Mouse (Mus musculus): Measurements from ENCODE around the gene Cfap65. TPM values are rescaled to one million over a fixed set of nuclear protein-coding genes. Genes with fewer than 3 reads are reported as not detected.

Gene Cfap65
- polyA plus RNA-seq, 1 experiment from 2014 or later: 0.13 TPM

DNA sequence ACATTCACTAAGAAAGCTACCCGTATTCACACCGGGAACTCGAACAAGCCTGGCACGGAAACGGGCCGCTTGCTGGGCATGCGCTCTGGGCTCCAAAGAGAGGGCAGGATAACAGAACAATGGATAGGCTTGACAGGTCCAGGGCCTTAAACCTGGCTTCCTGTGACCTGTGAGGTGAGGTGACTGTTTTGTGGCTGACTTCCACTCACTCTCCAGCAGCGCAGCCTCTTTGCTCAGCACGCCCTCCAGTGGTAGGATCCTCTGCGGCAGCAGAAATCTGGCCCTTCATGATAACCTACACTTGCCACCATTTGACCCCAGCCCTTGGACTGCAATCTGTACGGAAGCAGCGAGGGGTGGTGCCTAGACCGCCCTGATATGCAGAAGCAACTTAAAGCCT lies 19.7 kb downstream of the Cfap65 start:
- Histone ChIP-seq H3K36me3 (ENCODE audit: control insufficient read depth, insufficient read depth, low read length) (no peaks in the 10 kb centered on the region), H3K9me3 (ENCODE audit: control insufficient read depth, low read length) (no peaks in the 10 kb centered on the region), H3K4me1 (ENCODE audit: control insufficient read depth, insufficient read depth, low read length) (no peaks in the 10 kb centered on the region), H3K27me3 (ENCODE audit: control insufficient read depth, insufficient read depth, low read length) (no peaks in the 10 kb centered on the region), H3K4me3 (replicated peaks; ENCODE audit: low read depth, low read length) (no peak overlapping the region), H3K27ac (replicated peaks; ENCODE audit: low read depth, low read length) (no peak overlapping the region), H3K9ac (replicated peaks; ENCODE audit: low read length) (no peak overlapping the region), H3K4me2 (ENCODE audit: low read length) (no peak overlapping the region)
- ATAC-seq (ENCODE audit: low FRiP score, low TSS enrichment) (no peak), DNase-seq (peak; percentile 39)
- 27% methylated on average over 13 of the region's 13 CpGs for WGBS

DNA sequence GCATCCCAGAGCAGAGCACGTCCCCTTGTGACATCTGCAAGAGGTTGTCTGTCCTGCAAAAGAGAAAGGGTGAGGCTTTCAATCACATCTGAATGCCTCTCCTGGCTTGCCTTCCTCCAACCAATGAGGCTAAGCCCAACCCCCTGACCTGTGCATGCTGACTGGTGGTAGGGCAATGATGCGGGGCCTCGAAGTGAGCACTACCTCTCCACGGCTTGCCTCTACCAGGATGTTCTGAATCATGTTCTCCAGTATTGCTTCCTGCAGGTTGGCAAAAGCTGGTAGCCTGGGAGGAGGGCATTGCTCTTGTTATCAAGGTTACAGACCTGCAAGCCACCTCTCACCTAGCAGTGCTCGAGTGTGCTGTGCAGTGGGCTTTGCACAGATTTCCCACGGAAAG lies 33.2 kb downstream of the Cfap65 start:
- no peaks in the 10 kb centered on the region for H3K36me3 ChIP-seq (ENCODE audit: control insufficient read depth, insufficient read depth, low read length)
- H3K9me3 ChIP-seq (ENCODE audit: control insufficient read depth, low read length): no peaks in the 10 kb centered on the region
- H3K27me3 ChIP-seq (ENCODE audit: control insufficient read depth, insufficient read depth, low read length): peaks cover 42% of the 10 kb centered on the region
- peaks cover 9% of the 10 kb centered on the region for H3K4me1 ChIP-seq (ENCODE audit: control insufficient read depth, insufficient read depth, low read length)
- no peak for DNase-seq
- no peak overlapping the region for H3K4me3 ChIP-seq (replicated peaks; ENCODE audit: low read depth, low read length)
- no peak overlapping the region for H3K4me2 ChIP-seq (ENCODE audit: low read length)
- H3K27ac ChIP-seq (replicated peaks; ENCODE audit: low read depth, low read length): no peak overlapping the region
- WGBS: 28% methylated on average over 6 of the region's 6 CpGs
- no peak overlapping the region for H3K9ac ChIP-seq (replicated peaks; ENCODE audit: low read length)
- no peak for ATAC-seq (ENCODE audit: low FRiP score, low TSS enrichment)

DNA sequence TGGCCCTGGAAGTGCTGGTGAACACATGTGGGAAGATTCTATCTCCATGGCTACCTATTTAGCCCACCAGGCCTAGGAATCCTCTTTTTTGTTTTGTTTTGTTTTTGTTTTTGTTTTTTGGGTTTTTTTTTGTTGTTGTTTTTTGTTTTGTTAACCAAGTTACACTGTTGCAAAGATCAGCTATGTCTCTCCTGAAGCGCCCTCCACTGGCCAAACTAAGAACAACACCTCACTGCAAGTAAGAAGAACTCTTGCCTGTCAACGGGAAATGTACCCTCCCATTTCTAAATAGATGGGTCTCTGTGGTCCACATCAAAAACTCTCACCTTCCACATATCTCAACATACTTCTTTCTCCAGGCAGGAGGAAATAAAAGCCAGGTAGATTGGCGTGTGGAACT lies 33.7 kb downstream of the Cfap65 start:
- peak; percentile 74 for DNase-seq
- WGBS: 2% methylated on average over 3 of the region's 3 CpGs

DNA sequence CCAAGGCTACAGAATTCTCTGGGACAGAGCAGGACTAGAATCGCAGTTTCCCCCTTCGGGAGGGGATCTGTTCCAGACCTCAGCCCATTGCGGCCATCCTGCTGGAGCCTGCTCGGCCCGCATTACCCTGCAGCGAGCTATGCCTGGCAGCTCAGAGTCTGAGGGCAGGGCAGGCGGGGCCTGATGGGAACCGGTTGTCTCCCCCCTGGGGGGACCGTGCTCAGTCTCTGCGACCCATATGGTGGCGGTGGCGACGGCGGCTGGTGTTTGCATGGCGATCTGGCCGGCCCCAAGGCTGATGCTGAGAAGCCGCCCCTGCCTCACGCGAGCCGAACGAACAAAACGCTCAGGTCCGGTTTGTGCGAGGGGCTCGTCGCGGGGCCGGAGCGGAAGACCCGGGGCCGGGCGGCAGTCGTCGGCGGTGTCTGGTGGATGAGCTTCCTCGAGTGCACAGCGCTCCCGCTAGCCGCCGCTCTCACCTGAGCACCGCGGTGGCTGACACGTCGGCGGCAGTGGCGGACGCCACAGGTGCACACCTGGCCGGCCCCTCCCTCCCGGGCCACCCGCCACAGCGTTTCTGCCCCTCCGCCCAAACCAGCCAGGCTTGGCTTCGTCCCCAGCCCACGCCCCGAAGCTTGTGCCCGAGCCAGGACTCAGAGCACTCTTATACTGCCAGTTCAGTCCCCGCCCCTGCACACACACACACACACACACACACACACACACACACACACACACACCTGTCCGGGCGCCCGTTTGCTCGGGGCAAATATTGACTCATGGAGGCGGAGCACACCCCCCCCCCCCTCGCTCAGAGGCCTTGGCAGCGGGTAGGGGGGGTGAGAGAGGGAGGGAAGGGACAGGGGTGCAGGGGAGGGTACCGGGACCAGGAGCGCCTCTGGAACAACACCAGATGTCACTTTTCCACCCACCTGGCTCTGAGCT lies 34.8 kb downstream of the Cfap65 start:
- Histone ChIP-seq H3K36me3 (ENCODE audit: control insufficient read depth, insufficient read depth, low read length) (no peaks in the 10 kb centered on the region), H3K9me3 (ENCODE audit: control insufficient read depth, low read length) (no peaks in the 10 kb centered on the region), H3K27me3 (ENCODE audit: control insufficient read depth, insufficient read depth, low read length) (peaks cover 52% of the 10 kb centered on the region), H3K4me3 (replicated peaks; ENCODE audit: low read depth, low read length) (peak overlapping the region; percentile 34), H3K9ac (replicated peaks; ENCODE audit: low read length) (peak overlapping the region; percentile 29; the same call in 1 of the 2 replicates), H3K27ac (replicated peaks; ENCODE audit: low read depth, low read length) (no peak overlapping the region), H3K4me1 (ENCODE audit: control insufficient read depth, insufficient read depth, low read length) (peaks cover 9% of the 10 kb centered on the region), H3K4me2 (ENCODE audit: low read length) (peak overlapping the region; percentile 63)
- DNase-seq (peak; percentile 55), ATAC-seq (ENCODE audit: low FRiP score, low TSS enrichment) (no peak)
- under 1% methylated on average over 66 of the region's 66 CpGs for WGBS

More for the DNA sequence above, 33.7 kb downstream of the Cfap65 start:
- Histone ChIP-seq H3K27me3 (ENCODE audit: control insufficient read depth, insufficient read depth, low read length) (peaks cover 42% of the 10 kb centered on the region), H3K4me3 (replicated peaks; ENCODE audit: low read depth, low read length) (no peak overlapping the region), H3K4me1 (ENCODE audit: control insufficient read depth, insufficient read depth, low read length) (peaks cover 9% of the 10 kb centered on the region), H3K36me3 (ENCODE audit: control insufficient read depth, insufficient read depth, low read length) (no peaks in the 10 kb centered on the region), H3K9me3 (ENCODE audit: control insufficient read depth, low read length) (no peaks in the 10 kb centered on the region), H3K4me2 (ENCODE audit: low read length) (no peak overlapping the region), H3K27ac (replicated peaks; ENCODE audit: low read depth, low read length) (no peak overlapping the region), H3K9ac (replicated peaks; ENCODE audit: low read length) (no peak overlapping the region)
- ATAC-seq (ENCODE audit: low FRiP score, low TSS enrichment): no peak

DNA sequence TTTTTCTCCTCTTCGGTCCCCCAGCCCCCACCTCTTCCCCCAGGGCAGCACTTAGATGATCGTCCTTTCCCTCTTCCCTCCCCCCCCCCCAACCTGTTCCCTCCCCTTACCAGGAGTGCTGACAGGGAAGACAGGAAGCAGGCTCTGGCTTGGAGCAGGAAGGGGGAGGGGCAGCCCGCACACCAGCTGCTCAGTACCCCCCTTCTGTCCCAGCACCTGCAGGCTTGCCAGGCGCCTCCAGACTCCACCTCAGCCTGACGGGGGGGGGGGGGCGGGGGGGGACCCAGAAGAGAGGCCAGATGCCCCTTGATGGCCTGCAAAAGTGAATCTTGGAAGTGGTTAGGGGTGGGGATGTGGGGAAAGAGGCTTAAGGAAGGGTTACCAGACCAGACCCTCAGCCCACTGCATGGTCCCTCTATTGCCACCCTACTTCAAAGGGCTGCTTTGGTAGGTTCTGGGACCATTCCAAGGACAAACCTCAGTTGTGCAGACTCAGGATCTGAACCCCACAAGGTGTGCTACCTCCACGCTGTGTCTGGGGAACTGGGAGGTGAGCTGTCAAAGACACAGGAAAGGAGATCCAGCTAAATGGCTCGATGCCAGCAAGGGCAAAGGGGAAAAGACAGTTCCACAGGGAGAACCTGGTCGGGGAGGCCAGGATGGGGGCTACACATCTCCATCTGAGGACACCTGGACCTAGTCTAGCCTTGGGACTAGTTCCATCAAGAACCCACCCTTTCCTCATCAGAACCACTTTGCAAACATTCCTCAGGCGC lies 36.6 kb downstream of the Cfap65 start:
- 9% methylated on average over 8 of the region's 10 CpGs for WGBS
- ATAC-seq (ENCODE audit: low FRiP score, low TSS enrichment) (no peak), DNase-seq (peak; percentile 14)
- Histone ChIP-seq H3K4me3 (replicated peaks; ENCODE audit: low read depth, low read length) (no peak overlapping the region), H3K4me1 (ENCODE audit: control insufficient read depth, insufficient read depth, low read length) (peaks cover 9% of the 10 kb centered on the region), H3K4me2 (ENCODE audit: low read length) (no peak overlapping the region), H3K27ac (replicated peaks; ENCODE audit: low read depth, low read length) (no peak overlapping the region), H3K27me3 (ENCODE audit: control insufficient read depth, insufficient read depth, low read length) (peaks cover 62% of the 10 kb centered on the region), H3K9me3 (ENCODE audit: control insufficient read depth, low read length) (no peaks in the 10 kb centered on the region), H3K36me3 (ENCODE audit: control insufficient read depth, insufficient read depth, low read length) (no peaks in the 10 kb centered on the region), H3K9ac (replicated peaks; ENCODE audit: low read length) (no peak overlapping the region)

DNA sequence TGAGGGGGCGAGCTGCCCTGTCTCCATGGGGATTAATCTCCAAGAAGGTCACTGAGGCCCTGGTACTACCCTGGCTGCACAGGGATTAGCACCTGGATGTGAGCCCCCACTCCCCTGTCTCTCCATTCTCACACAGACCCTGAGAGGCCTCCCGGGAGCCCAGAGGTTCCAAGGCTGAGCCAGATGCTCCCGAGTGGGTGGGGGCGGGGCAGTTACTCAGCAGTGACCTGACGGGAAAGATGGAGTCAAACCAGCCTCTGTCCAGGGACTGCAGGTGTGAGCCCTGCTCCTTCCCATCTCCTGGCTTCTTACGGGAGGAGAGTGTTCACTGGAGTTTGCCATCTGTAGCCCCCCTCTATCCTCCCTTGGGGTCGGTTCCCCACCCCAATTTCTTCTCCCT lies 37.4 kb downstream of the Cfap65 start:
- no peak for ATAC-seq (ENCODE audit: low FRiP score, low TSS enrichment)
- H3K9me3 ChIP-seq (ENCODE audit: control insufficient read depth, low read length): no peaks in the 10 kb centered on the region
- peaks cover 11% of the 10 kb centered on the region for H3K4me1 ChIP-seq (ENCODE audit: control insufficient read depth, insufficient read depth, low read length)
- peak; percentile 14 for DNase-seq
- H3K4me3 ChIP-seq (replicated peaks; ENCODE audit: low read depth, low read length): no peak overlapping the region
- no peak overlapping the region for H3K27ac ChIP-seq (replicated peaks; ENCODE audit: low read depth, low read length)
- no peak overlapping the region for H3K9ac ChIP-seq (replicated peaks; ENCODE audit: low read length)
- H3K27me3 ChIP-seq (ENCODE audit: control insufficient read depth, insufficient read depth, low read length): peaks cover 63% of the 10 kb centered on the region
- WGBS: 2% methylated on average over 7 of the region's 7 CpGs
- H3K36me3 ChIP-seq (ENCODE audit: control insufficient read depth, insufficient read depth, low read length): no peaks in the 10 kb centered on the region
- no peak overlapping the region for H3K4me2 ChIP-seq (ENCODE audit: low read length)

DNA sequence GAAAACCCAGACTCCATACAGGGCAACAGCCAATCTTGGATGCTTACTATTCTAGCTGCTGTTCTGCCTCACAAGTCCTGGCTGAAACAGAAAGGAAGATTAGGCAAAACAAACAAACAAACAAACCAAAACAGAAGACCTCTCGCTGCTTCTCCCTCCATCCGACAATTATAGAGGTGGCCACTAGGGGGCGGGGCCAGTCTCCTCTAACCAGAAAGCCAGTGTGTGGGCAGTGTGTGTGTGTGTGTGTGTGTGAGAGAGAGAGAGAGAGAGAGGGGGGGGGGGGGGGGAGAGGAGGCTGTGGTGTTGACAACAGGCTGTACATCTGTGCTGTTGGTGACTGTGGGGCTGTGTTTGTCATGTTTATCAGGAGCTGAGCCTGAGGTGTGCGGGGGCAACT lies 40.4 kb downstream of the Cfap65 start:
- Histone ChIP-seq H3K4me2 (ENCODE audit: low read length) (no peak overlapping the region), H3K4me3 (replicated peaks; ENCODE audit: low read depth, low read length) (no peak overlapping the region), H3K9ac (replicated peaks; ENCODE audit: low read length) (no peak overlapping the region), H3K9me3 (ENCODE audit: control insufficient read depth, low read length) (no peaks in the 10 kb centered on the region), H3K36me3 (ENCODE audit: control insufficient read depth, insufficient read depth, low read length) (no peaks in the 10 kb centered on the region), H3K4me1 (ENCODE audit: control insufficient read depth, insufficient read depth, low read length) (peaks cover 8% of the 10 kb centered on the region; the same call in 1 of the 2 replicates), H3K27ac (replicated peaks; ENCODE audit: low read depth, low read length) (no peak overlapping the region), H3K27me3 (ENCODE audit: control insufficient read depth, insufficient read depth, low read length) (peaks cover 69% of the 10 kb centered on the region)
- ATAC-seq (ENCODE audit: low FRiP score, low TSS enrichment): no peak
- 17% methylated on average over 4 of the region's 4 CpGs for WGBS
- peak; percentile 84 for DNase-seq

DNA sequence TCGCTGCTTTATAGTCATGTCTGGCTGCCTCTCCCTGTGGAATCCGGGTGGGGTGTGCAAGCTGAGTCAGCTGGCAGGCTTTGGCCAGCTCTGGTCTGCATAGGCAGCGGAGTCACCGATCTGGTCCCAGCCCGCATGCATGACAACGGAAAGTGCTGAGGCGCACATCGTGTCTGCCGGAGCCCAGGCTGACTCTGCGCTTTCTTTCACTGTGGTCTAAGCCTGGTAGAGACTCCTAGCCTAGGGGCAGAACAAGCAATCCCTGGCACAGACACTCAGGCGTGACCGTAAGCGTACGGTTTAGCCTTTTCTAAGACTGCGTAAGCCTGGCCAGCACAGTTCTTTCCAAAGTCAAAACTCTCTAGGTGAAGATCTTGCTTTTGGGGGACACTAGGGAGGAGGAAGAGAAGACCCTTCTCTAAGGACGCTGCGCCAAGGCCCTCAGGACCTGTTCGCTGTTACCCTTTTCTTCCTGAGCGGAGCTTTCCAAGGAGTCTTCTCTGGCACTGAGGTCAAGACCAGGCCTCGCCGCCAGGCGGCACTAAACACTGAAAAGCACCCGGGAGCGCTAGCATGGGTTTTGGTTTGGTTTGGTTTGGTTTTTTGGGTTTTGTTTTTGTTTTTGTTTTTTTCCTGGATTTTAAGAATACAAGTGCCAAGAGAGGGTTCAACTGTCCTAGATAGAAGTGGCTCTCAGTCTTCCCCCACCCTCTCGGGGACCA lies 42.1 kb downstream of the Cfap65 start, which contains the start of gene Cryba2:
TSS of gene Cryba2 (minus strand) at position 10 of the 722 bp plus-strand sequence.
- Histone ChIP-seq H3K4me2 (ENCODE audit: low read length) (peak within 1 kb of the TSS; percentile 48), H3K36me3 (ENCODE audit: control insufficient read depth, insufficient read depth, low read length) (no peaks in the 10 kb centered on the region), H3K9me3 (ENCODE audit: control insufficient read depth, low read length) (no peaks in the 10 kb centered on the region), H3K4me1 (ENCODE audit: control insufficient read depth, insufficient read depth, low read length) (peaks cover 8% of the 10 kb centered on the region; the same call in 1 of the 2 replicates), H3K4me3 (replicated peaks; ENCODE audit: low read depth, low read length) (peak within 1 kb of the TSS; percentile 29), H3K9ac (replicated peaks; ENCODE audit: low read length) (peak within 1 kb of the TSS; percentile 29; the same call in 1 of the 2 replicates), H3K27ac (replicated peaks; ENCODE audit: low read depth, low read length) (no peak within 1 kb of the TSS), H3K27me3 (ENCODE audit: control insufficient read depth, insufficient read depth, low read length) (peaks cover 70% of the 10 kb centered on the region)
- ATAC-seq (ENCODE audit: low FRiP score, low TSS enrichment) (peak; percentile 55), DNase-seq (peak; percentile 86)
- WGBS: 2% methylated on average over 25 of the region's 25 CpGs

Measured in midbrain, embryonic 14.5 days (tissue).